Mouse (Mus musculus) liver, embryonic 14.5 days (tissue): Measurements from ENCODE around the gene Sf3b1. TPM values are rescaled to one million over a fixed set of nuclear protein-coding genes. Genes with fewer than 3 reads are reported as not detected.
A peak's percentile ranks its signal among the peaks of the same experiment; 100 is the strongest.

ENCODE experiments used
- ATAC-seq: fragments of 200-750 bp; cut with Nextera tagmentation; 2 replicates; pipeline ENCODE4 v1.8.0; 2017; ENCODE audit warnings: moderate number of reproducible peaks, mild to moderate bottlenecking, moderate library complexity; ENCODE audit not compliant: insufficient read depth
- DNase-seq, 3 experiments: peaks; one replicate each; pipeline ENCODE4 v3.0.0-alpha.2; 2012 to 2013; ENCODE audit warnings: low read depth in 3 of 3, low spot score in 3 of 3
- H3K27ac ChIP-seq: fragments of 300-500 bp; sonication (generic); 2 replicates; pipeline ENCODE4 v1.5.1; 2014; ENCODE audit warnings: moderate library complexity, mild to moderate bottlenecking, control low read depth, inconsistent platforms
- H3K27me3 ChIP-seq: fragments of 300-500 bp; sonication (generic); 2 replicates; pipeline ENCODE4 v1.6.1; 2014; ENCODE audit warnings: mild to moderate bottlenecking, low read length, moderate library complexity; ENCODE audit not compliant: control insufficient read depth, insufficient read depth
- H3K36me3 ChIP-seq: fragments of 300-500 bp; sonication (generic); replicated peaks from 2 replicates; pipeline ENCODE4 v1.6.1; 2014; ENCODE audit warnings: low read depth; ENCODE audit not compliant: control insufficient read depth, insufficient read depth
- H3K4me1 ChIP-seq, 2 experiments: fragments of 200-500 bp in 1 of 2; fragments of 300-500 bp in 1 of 2; sonication (generic) in 1 of 2; replicated peaks; 2 replicates each; pipeline ENCODE4 v1.6.1; 2012 to 2014; ENCODE audit warnings: antibody characterized with exemption in 1 of 2, inconsistent platforms in 1 of 2, low read length in 1 of 2; ENCODE audit not compliant: control insufficient read depth in 2 of 2, insufficient read depth in 2 of 2
- H3K4me2 ChIP-seq: fragments of 300-500 bp; sonication (generic); 2 replicates; pipeline ENCODE4 v1.6.1; 2014; ENCODE audit warnings: low read depth, mild to moderate bottlenecking, control low read depth, moderate library complexity
- H3K4me3 ChIP-seq, 2 experiments: fragments of 200-500 bp in 1 of 2; fragments of 300-500 bp in 1 of 2; sonication (generic) in 1 of 2; 2 replicates each; pipeline ENCODE4 v1.5.1; 2012 to 2014; ENCODE audit warnings: low read depth in 2 of 2, low read length in 2 of 2, mild to moderate bottlenecking in 2 of 2, control low read depth in 1 of 2, inconsistent platforms in 1 of 2, moderate library complexity in 1 of 2; ENCODE audit not compliant: insufficient read depth in 1 of 2
- H3K9ac ChIP-seq: fragments of 300-500 bp; sonication (generic); replicated peaks from 2 replicates; pipeline ENCODE4 v1.6.1; 2014; ENCODE audit warnings: mild to moderate bottlenecking, control low read depth, moderate library complexity
- H3K9me3 ChIP-seq: fragments of 300-500 bp; sonication (generic); 2 replicates; pipeline ENCODE4 v1.6.1; 2016; ENCODE audit warnings: low read length, mixed read lengths; ENCODE audit not compliant: control insufficient read depth
- CTCF ChIP-seq: IDR thresholded peaks from 2 replicates; pipeline ENCODE4 v1.5.1; 2016; ENCODE audit warnings: antibody characterized with exemption, low read depth, control low read depth
- EP300 ChIP-seq: IDR thresholded peaks from 2 replicates; pipeline ENCODE4 v1.6.1; 2016; ENCODE audit warnings: antibody characterized with exemption, low read depth
- WGBS: fragments of 180-500 bp; shearing (Covaris S2); extraction: QIAGEN DNeasy Blood & Tissue Kit; methylation state at CpG from one replicate; pipeline ENCODE4 v1.1.7; 2014; ENCODE audit not compliant: insufficient replicate concordance; 5-methylcytosine and 5-hydroxymethylcytosine counted together
- polyA plus RNA-seq, 2 experiments: library from polyadenylated mRNA; depleted of rRNA in 1 of 2; stranded (reverse) in 1 of 2; unstranded in 1 of 2; fragments of >200 nt; fragmentation: Nextera tagmentation in 1 of 2; extraction: Ambion mirVana in 1 of 2; gene quantifications; 2 replicates each; pipeline versions ENCODE4 v1.2.1 to v1.2.3; 2012 to 2014

The Sf3b1 gene
- polyA plus RNA-seq, 2 experiments = 45.0 to 122 TPM

GRCm38 (mm10) chr1:55053005-55053404 lies 25.7 kb upstream of the Sf3b1 start:
- TF ChIP-seq CTCF (peak; percentile 35; the same call in 1 of the 2 replicates), EP300 (no peak)
- no peaks in the 10 kb centered on the region for H3K9me3 ChIP-seq
- peak overlapping the region; percentile 93 for H3K4me2 ChIP-seq
- H3K27me3 ChIP-seq = no peaks in the 10 kb centered on the region
- peak; percentile 70 to 76 (median 75) for DNase-seq
- peak overlapping the region; percentile 85 for H3K9ac ChIP-seq
- under 1% methylated on average over 41 of the region's 42 CpGs for WGBS
- peaks cover 5% of the 10 kb centered on the region for H3K36me3 ChIP-seq
- H3K4me3 ChIP-seq = peak overlapping the region; percentile 81 to 85
- peak; percentile 82 for ATAC-seq
- H3K4me1 ChIP-seq = peaks cover 4 to 10% of the 10 kb centered on the region in 2 experiments; a peak in 2 of 4 replicates
- H3K27ac ChIP-seq = peak overlapping the region; percentile 89

- Histone ChIP-seq H3K36me3 (peaks cover 5% of the 10 kb centered on the region), H3K4me1 (peaks cover 4 to 10% of the 10 kb centered on the region in 2 experiments; a peak in 2 of 4 replicates), H3K9me3 (no peaks in the 10 kb centered on the region), H3K27ac (peak within 1 kb of the TSS; percentile 89), H3K4me2 (peak within 1 kb of the TSS; percentile 93), H3K4me3 (peak within 1 kb of the TSS; percentile 81 to 85), H3K9ac (peak within 1 kb of the TSS; percentile 85), H3K27me3 (no peaks in the 10 kb centered on the region)
- ATAC-seq (peak; percentile 98), DNase-seq (peak; percentile 96)
- under 1% methylated on average over 46 of the region's 46 CpGs for WGBS
- TF ChIP-seq EP300 (no peak), CTCF (0 out of 2 replicates have a peak, but pooled peaks have one; percentile 26)
Observed at GRCm38 (mm10) chr1:55052355-55052953, 25.2 kb upstream of the Sf3b1 start, which contains the start of gene Coq10b. Gene Coq10b, plus strand, starts transcription at chr1:55052770.

- WGBS = 70% methylated on average over 3 of the region's 3 CpGs
- peaks cover 4 to 10% of the 10 kb centered on the region in 2 experiments; a peak in 2 of 4 replicates for H3K4me1 ChIP-seq
- H3K4me2 ChIP-seq = peak overlapping the region; percentile 71
- H3K27me3 ChIP-seq = no peaks in the 10 kb centered on the region
- peaks cover 5% of the 10 kb centered on the region for H3K36me3 ChIP-seq
- H3K9me3 ChIP-seq = no peaks in the 10 kb centered on the region
- TF ChIP-seq CTCF (no peak), EP300 (no peak)
- ATAC-seq (no peak), DNase-seq (no peak)
- H3K27ac ChIP-seq = peak overlapping the region; percentile 49
- peak overlapping the region; percentile 62 for H3K9ac ChIP-seq
- H3K4me3 ChIP-seq = peak overlapping the region in 1 of 2 experiments; percentile 81; a peak in 2 of 4 replicates
Observed at GRCm38 (mm10) chr1:55051671-55052070, 24.4 kb upstream of the Sf3b1 start.

- H3K27me3 ChIP-seq = no peaks in the 10 kb centered on the region
- H3K4me1 ChIP-seq = peaks cover 4 to 10% of the 10 kb centered on the region in 2 experiments; a peak in 2 of 4 replicates
- DNase-seq (no peak), ATAC-seq (no peak)
- H3K4me2 ChIP-seq = no peak overlapping the region
- TF ChIP-seq EP300 = no peak
- TF ChIP-seq CTCF = no peak
- H3K36me3 ChIP-seq = no peaks in the 10 kb centered on the region
- no peak overlapping the region for H3K4me3 ChIP-seq
- 55% methylated on average over 4 of the region's 4 CpGs for WGBS
- H3K27ac ChIP-seq = no peak overlapping the region
- H3K9me3 ChIP-seq = no peaks in the 10 kb centered on the region
- no peak overlapping the region for H3K9ac ChIP-seq
Observed at GRCm38 (mm10) chr1:55048841-55049587, 21.7 kb upstream of the Sf3b1 start.

- ATAC-seq = no peak
- TF ChIP-seq EP300 (no peak), CTCF (no peak)
- Histone ChIP-seq H3K9ac (no peak overlapping the region), H3K4me2 (no peak overlapping the region), H3K27me3 (no peaks in the 10 kb centered on the region), H3K27ac (no peak overlapping the region), H3K4me1 (no peaks in the 10 kb centered on the region; a peak in 1 of 4 replicates), H3K4me3 (no peak overlapping the region), H3K9me3 (peaks cover 3% of the 10 kb centered on the region), H3K36me3 (no peaks in the 10 kb centered on the region)
- 55% methylated on average over 3 of the region's 3 CpGs for WGBS
- no peak for DNase-seq
Observed at GRCm38 (mm10) chr1:55043164-55043563, 15.9 kb upstream of the Sf3b1 start.
